Mouse (Mus musculus) gastrocnemius, postnatal 4 days (tissue): Measurements from ENCODE around the gene Ddx49. TPM values are rescaled to one million over a fixed set of nuclear protein-coding genes. Genes with fewer than 3 reads are reported as not detected.

Experiments
- DNase-seq, 2 experiments: peaks; one replicate each; pipeline ENCODE4 v3.0.0; 2021 to 2022; ENCODE audit warnings: low spot score in 2 of 2, mixed read lengths in 2 of 2
- total RNA-seq, 2 experiments: library from RNA; stranded (reverse); gene quantifications; 2 replicates each; pipeline ENCODE4 v1.2.3; 2021

The Ddx49 gene
- total RNA-seq, 2 experiments from 2014 or later: 42.8 to 42.9 TPM

- no peak for DNase-seq
Observed at GRCm38 (mm10) chr8:70317872-70318271, 15.6 kb upstream of the Ddx49 start.

GRCm38 (mm10) chr8:70316511-70317504, 14.5 kb upstream of the Ddx49 start:
- DNase-seq: peak in 1 of 2 experiments; percentile 56

GRCm38 (mm10) chr8:70315624-70316510, 13.6 kb upstream of the Ddx49 start, which contains the start of gene Cers1:
TSS of gene Cers1 (plus strand) at chr8:70315775.
- peak in 1 of 2 experiments; percentile 71 for DNase-seq

- DNase-seq: peak in 1 of 2 experiments; percentile 45
Observed at GRCm38 (mm10) chr8:70313399-70313798, 11.1 kb upstream of the Ddx49 start.

- DNase-seq: no peak
Observed at GRCm38 (mm10) chr8:70309311-70309710, 7.0 kb upstream of the Ddx49 start.

- no peak for DNase-seq
Observed at GRCm38 (mm10) chr8:70302901-70303300, 612 bp upstream of the Ddx49 start.

GRCm38 (mm10) chr8:70300881-70301280, 1.4 kb downstream of the Ddx49 start:
- DNase-seq: no peak

GRCm38 (mm10) chr8:70293988-70294405, 8.3 kb downstream of the Ddx49 start:
- DNase-seq: no peak

GRCm38 (mm10) chr8:70286737-70287136, 15.6 kb downstream of the Ddx49 start:
- DNase-seq: no peak

- no peak for DNase-seq
Observed at GRCm38 (mm10) chr8:70285304-70285703, 17.0 kb downstream of the Ddx49 start.

GRCm38 (mm10) chr8:70284421-70284820, 17.9 kb downstream of the Ddx49 start:
- no peak for DNase-seq

GRCm38 (mm10) chr8:70283136-70284077, 18.9 kb downstream of the Ddx49 start:
- DNase-seq: no peak

- DNase-seq: peak; percentile 89 to 91
Observed at GRCm38 (mm10) chr8:70282603-70283135, 19.6 kb downstream of the Ddx49 start, which contains the start of gene Homer3. TSS of gene Homer3 (plus strand) at chr8:70282827.

- DNase-seq: no peak
Observed at GRCm38 (mm10) chr8:70281001-70281400, 21.3 kb downstream of the Ddx49 start.

- DNase-seq: no peak
Observed at GRCm38 (mm10) chr8:70279266-70279665, 23.0 kb downstream of the Ddx49 start.

- DNase-seq: no peak
Observed at GRCm38 (mm10) chr8:70278175-70278574, 24.1 kb downstream of the Ddx49 start.

- DNase-seq: no peak
Observed at GRCm38 (mm10) chr8:70276476-70276875, 25.8 kb downstream of the Ddx49 start.

GRCm38 (mm10) chr8:70274350-70274749, 27.9 kb downstream of the Ddx49 start:
- DNase-seq: no peak

- DNase-seq: no peak
Observed at GRCm38 (mm10) chr8:70272949-70273348, 29.3 kb downstream of the Ddx49 start.
